Mouse (Mus musculus) hindbrain, embryonic 14.5 days (tissue): Measurements from ENCODE around the gene Acap2. TPM values are rescaled to one million over a fixed set of nuclear protein-coding genes. Genes with fewer than 3 reads are reported as not detected.
A peak's percentile ranks its signal among the peaks of the same experiment; 100 is the strongest.

Source experiments
- ATAC-seq: fragments of 200-750 bp; cut with Nextera tagmentation; 2 replicates; pipeline ENCODE4 v1.8.0; 2017; ENCODE audit warnings: moderate number of reproducible peaks, mild to moderate bottlenecking, moderate TSS enrichment, moderate library complexity; ENCODE audit not compliant: low FRiP score
- DNase-seq: peaks from one replicate; pipeline ENCODE4 v3.0.0-alpha.2; 2015; ENCODE audit warnings: low spot score
- H3K27ac ChIP-seq: fragments of 300-500 bp; sonication (generic); 2 replicates; pipeline ENCODE4 v1.5.1; 2014; ENCODE audit warnings: mild to moderate bottlenecking, moderate library complexity
- H3K27me3 ChIP-seq: fragments of 300-500 bp; sonication (generic); 2 replicates; pipeline ENCODE4 v1.6.1; 2014; ENCODE audit warnings: mild to moderate bottlenecking, low read length, mixed read lengths; ENCODE audit not compliant: control insufficient read depth, insufficient read depth
- H3K36me3 ChIP-seq: fragments of 300-500 bp; sonication (generic); replicated peaks from 2 replicates; pipeline ENCODE4 v1.6.1; 2014; ENCODE audit not compliant: control insufficient read depth, insufficient read depth
- H3K4me1 ChIP-seq: fragments of 300-500 bp; sonication (generic); replicated peaks from 2 replicates; pipeline ENCODE4 v1.6.1; 2014; ENCODE audit warnings: antibody characterized with exemption, low read length, mixed read lengths; ENCODE audit not compliant: control insufficient read depth, insufficient read depth
- H3K4me2 ChIP-seq: fragments of 300-500 bp; sonication (generic); replicated peaks from 2 replicates; pipeline ENCODE4 v1.6.1; 2014; ENCODE audit warnings: mild to moderate bottlenecking, moderate library complexity
- H3K4me3 ChIP-seq: fragments of 300-500 bp; sonication (generic); replicated peaks from 2 replicates; pipeline ENCODE4 v1.5.1; 2014; ENCODE audit warnings: mild to moderate bottlenecking, low read length
- H3K9ac ChIP-seq: fragments of 300-500 bp; sonication (generic); 2 replicates; pipeline ENCODE4 v1.6.1; 2014
- H3K9me3 ChIP-seq: fragments of 300-500 bp; sonication (generic); 2 replicates; pipeline ENCODE4 v1.6.1; 2016; ENCODE audit warnings: low read length; ENCODE audit not compliant: control insufficient read depth
- WGBS: fragments of 180-500 bp; shearing (Covaris S2); extraction: QIAGEN DNeasy Blood & Tissue Kit; methylation state at CpG from one replicate; pipeline ENCODE4 v1.1.7; 2014; 5-methylcytosine and 5-hydroxymethylcytosine counted together
- polyA plus RNA-seq: library from polyadenylated mRNA; unstranded; fragments of >200 nt; fragmentation: Nextera tagmentation; extraction: Ambion mirVana; gene quantifications from 2 replicates; pipeline ENCODE4 v1.2.1, GENCODE M21; 2014

Acap2 gene
- polyA plus RNA-seq, 1 experiment from 2014 or later, result 15.8 TPM

DNA sequence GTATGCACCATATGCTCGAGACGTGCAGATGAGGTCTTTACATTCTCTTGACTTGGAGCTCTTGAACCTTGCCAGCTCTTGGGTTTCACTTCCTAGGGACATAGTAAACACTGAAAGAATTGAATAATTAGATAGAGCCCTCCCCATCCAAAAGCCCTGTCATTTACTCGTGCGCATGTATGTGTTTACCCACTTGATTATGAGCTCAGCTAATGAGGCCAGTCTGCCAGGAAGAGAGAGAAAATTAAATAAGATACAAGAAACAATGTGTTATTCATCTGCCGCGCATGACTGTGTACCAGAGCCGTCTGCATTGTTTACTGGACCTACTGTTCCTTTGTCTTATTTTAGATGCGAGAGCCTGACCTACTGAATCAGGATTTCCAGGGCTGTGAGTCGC is 10.5 kb upstream of the Acap2 start:
- Histone ChIP-seq H3K4me1 (no peaks in the 10 kb centered on the region), H3K9ac (no peak overlapping the region), H3K36me3 (no peaks in the 10 kb centered on the region), H3K9me3 (no peaks in the 10 kb centered on the region), H3K27ac (no peak overlapping the region), H3K4me2 (no peak overlapping the region), H3K27me3 (no peaks in the 10 kb centered on the region), H3K4me3 (no peak overlapping the region)
- ATAC-seq, result no peak
- WGBS, result 65% methylated on average over 9 of the region's 9 CpGs
- no peak for DNase-seq

DNA sequence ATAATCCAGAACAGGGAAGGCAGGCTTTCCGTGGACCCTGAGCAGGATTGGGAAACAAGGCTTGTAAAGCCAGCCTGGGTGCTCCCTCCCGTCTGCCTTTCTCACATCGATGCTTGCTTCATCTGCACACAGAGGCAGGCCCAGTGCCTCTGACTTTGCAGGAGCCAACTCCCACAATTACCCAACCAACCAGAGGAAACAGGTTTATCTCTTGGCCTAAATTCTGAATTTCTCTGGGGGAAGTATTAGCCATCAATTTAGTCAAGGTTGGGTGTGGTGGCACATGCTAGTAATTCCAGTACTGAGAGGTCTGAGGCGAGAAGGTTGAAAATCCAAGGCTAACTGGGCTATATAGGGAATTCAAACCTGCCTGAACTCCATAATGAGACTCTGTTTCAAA is 9.4 kb upstream of the Acap2 start:
- no peaks in the 10 kb centered on the region for H3K9me3 ChIP-seq
- no peaks in the 10 kb centered on the region for H3K4me1 ChIP-seq
- WGBS, result 81% methylated on average over 4 of the region's 4 CpGs
- no peak overlapping the region for H3K27ac ChIP-seq
- ATAC-seq (no peak), DNase-seq (no peak)
- no peak overlapping the region for H3K9ac ChIP-seq
- H3K4me3 ChIP-seq, result no peak overlapping the region
- no peak overlapping the region for H3K4me2 ChIP-seq
- no peaks in the 10 kb centered on the region for H3K27me3 ChIP-seq
- no peaks in the 10 kb centered on the region for H3K36me3 ChIP-seq

- Histone ChIP-seq H3K9me3 (no peaks in the 10 kb centered on the region), H3K9ac (no peak overlapping the region), H3K4me3 (no peak overlapping the region), H3K4me1 (no peaks in the 10 kb centered on the region), H3K4me2 (no peak overlapping the region), H3K27me3 (no peaks in the 10 kb centered on the region), H3K27ac (no peak overlapping the region), H3K36me3 (no peaks in the 10 kb centered on the region)
- DNase-seq (no peak), ATAC-seq (no peak)
- WGBS, result 81% methylated on average over 5 of the region's 5 CpGs
Observed at GRCm38 (mm10) chr16:31209911-31210310, 8.9 kb upstream of the Acap2 start.

DNA sequence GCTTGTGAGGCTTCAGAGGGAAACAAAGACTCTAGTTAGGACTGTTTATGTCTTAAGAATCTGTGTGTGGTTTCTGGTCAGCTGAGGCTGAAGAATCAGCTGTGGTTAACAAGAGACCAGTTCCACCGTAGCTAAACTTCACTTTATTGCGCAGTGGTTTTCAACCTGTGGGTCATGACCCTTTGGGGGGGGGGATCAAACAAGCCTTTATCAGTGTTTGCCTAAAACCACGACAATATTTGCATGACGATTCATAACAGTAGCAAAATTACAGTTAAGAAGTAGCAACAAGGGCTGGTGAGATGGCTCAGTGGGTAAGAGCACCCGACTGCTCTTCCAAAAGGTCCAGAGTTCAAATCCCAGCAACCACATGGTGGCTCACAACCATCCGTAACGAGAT is 4.7 kb upstream of the Acap2 start:
- Histone ChIP-seq H3K4me3 (no peak overlapping the region), H3K4me2 (no peak overlapping the region), H3K27me3 (no peaks in the 10 kb centered on the region), H3K4me1 (no peaks in the 10 kb centered on the region; the same call in 1 of the 2 replicates), H3K36me3 (no peaks in the 10 kb centered on the region), H3K9me3 (no peaks in the 10 kb centered on the region), H3K27ac (no peak overlapping the region), H3K9ac (no peak overlapping the region)
- ATAC-seq (no peak), DNase-seq (no peak)
- 89% methylated on average over 5 of the region's 7 CpGs for WGBS

GRCm38 (mm10) chr16:31205187-31205586 is 4.1 kb upstream of the Acap2 start:
- 93% methylated on average over 8 of the region's 8 CpGs for WGBS
- H3K4me1 ChIP-seq, result no peaks in the 10 kb centered on the region; the same call in 1 of the 2 replicates
- no peak for ATAC-seq

DNA sequence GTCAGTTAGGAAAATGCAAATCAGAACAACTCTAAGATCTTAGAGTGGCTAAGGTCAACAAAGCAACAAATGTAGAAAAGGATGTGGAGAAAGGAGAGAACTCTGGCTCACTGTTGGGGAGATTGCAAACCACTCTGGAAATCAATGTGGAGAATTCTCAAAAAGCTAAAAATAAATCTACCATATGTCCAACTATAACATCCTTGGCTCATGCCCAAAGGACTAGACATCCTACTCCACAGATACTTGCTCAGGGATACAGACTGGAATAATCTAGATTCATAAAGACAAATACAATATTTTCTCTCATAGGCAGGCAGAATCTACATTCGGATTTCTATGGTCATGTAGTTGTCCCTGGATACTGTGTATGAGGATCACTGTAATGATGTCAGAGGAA is 3.2 kb upstream of the Acap2 start:
- WGBS, result 75% methylated on average over 1 of the region's 1 CpGs

More at GRCm38 (mm10) chr16:31205187-31205586, 4.1 kb upstream of the Acap2 start:
- DNase-seq, result no peak
- Histone ChIP-seq H3K27ac (no peak overlapping the region), H3K27me3 (no peaks in the 10 kb centered on the region), H3K9me3 (no peaks in the 10 kb centered on the region), H3K4me2 (no peak overlapping the region), H3K36me3 (no peaks in the 10 kb centered on the region), H3K4me3 (no peak overlapping the region), H3K9ac (no peak overlapping the region)

GRCm38 (mm10) chr16:31201704-31202103 is 659 bp upstream of the Acap2 start:
- ATAC-seq, result no peak
- 85% methylated on average over 2 of the region's 2 CpGs for WGBS
- Histone ChIP-seq H3K27me3 (no peaks in the 10 kb centered on the region), H3K27ac (peak overlapping the region; percentile 78), H3K9me3 (no peaks in the 10 kb centered on the region), H3K4me1 (peaks cover 12% of the 10 kb centered on the region; the same call in 1 of the 2 replicates), H3K4me3 (peak overlapping the region; percentile 87; the same call in 1 of the 2 replicates), H3K4me2 (peak overlapping the region; percentile 78), H3K9ac (peak overlapping the region; percentile 41; the same call in 1 of the 2 replicates), H3K36me3 (no peaks in the 10 kb centered on the region)
- no peak for DNase-seq

More for the DNA sequence above, 3.2 kb upstream of the Acap2 start:
- Histone ChIP-seq H3K27ac (no peak overlapping the region), H3K4me2 (no peak overlapping the region), H3K4me3 (no peak overlapping the region), H3K27me3 (no peaks in the 10 kb centered on the region), H3K9ac (no peak overlapping the region), H3K9me3 (no peaks in the 10 kb centered on the region), H3K36me3 (no peaks in the 10 kb centered on the region), H3K4me1 (peaks cover 5% of the 10 kb centered on the region; the same call in 1 of the 2 replicates)
- DNase-seq (no peak), ATAC-seq (no peak)

- Histone ChIP-seq H3K9me3 (no peaks in the 10 kb centered on the region), H3K4me1 (peaks cover 12% of the 10 kb centered on the region; the same call in 1 of the 2 replicates), H3K36me3 (no peaks in the 10 kb centered on the region), H3K4me2 (peak overlapping the region; percentile 78), H3K27ac (peak overlapping the region; percentile 91), H3K27me3 (no peaks in the 10 kb centered on the region), H3K4me3 (peak overlapping the region; percentile 87), H3K9ac (peak overlapping the region; percentile 93)
- WGBS, result under 1% methylated on average over 56 of the region's 56 CpGs
- DNase-seq (peak; percentile 46), ATAC-seq (peak; percentile 32)
Observed at GRCm38 (mm10) chr16:31199926-31200789, 887 bp downstream of the Acap2 start.

- WGBS, result 2% methylated on average over 14 of the region's 14 CpGs
- no peak for ATAC-seq
Observed at GRCm38 (mm10) chr16:31199591-31199925, 1.5 kb downstream of the Acap2 start.

More at GRCm38 (mm10) chr16:31199591-31199925, 1.5 kb downstream of the Acap2 start:
- Histone ChIP-seq H3K9me3 (no peaks in the 10 kb centered on the region), H3K36me3 (no peaks in the 10 kb centered on the region), H3K9ac (peak overlapping the region; percentile 93), H3K27ac (peak overlapping the region; percentile 91; the same call in 1 of the 2 replicates), H3K27me3 (no peaks in the 10 kb centered on the region), H3K4me1 (peaks cover 12% of the 10 kb centered on the region; the same call in 1 of the 2 replicates), H3K4me3 (peak overlapping the region; percentile 87), H3K4me2 (peak overlapping the region; percentile 78)
- peak; percentile 43 for DNase-seq
